Mouse (Mus musculus): ENCODE data around the gene Ern1. TPM values are rescaled to one million over a fixed set of nuclear protein-coding genes. Genes with fewer than 3 reads are reported as not detected.
"Not testable (repeated sequence)": the region's sequence is repeated elsewhere in the genome, so short reads cannot be mapped to it uniquely, and the experiment has no call there.

Gene Ern1
- total and polyA plus RNA-seq, 2 experiments from 2014 or later, result 3.0 to 11.6 TPM

DNA sequence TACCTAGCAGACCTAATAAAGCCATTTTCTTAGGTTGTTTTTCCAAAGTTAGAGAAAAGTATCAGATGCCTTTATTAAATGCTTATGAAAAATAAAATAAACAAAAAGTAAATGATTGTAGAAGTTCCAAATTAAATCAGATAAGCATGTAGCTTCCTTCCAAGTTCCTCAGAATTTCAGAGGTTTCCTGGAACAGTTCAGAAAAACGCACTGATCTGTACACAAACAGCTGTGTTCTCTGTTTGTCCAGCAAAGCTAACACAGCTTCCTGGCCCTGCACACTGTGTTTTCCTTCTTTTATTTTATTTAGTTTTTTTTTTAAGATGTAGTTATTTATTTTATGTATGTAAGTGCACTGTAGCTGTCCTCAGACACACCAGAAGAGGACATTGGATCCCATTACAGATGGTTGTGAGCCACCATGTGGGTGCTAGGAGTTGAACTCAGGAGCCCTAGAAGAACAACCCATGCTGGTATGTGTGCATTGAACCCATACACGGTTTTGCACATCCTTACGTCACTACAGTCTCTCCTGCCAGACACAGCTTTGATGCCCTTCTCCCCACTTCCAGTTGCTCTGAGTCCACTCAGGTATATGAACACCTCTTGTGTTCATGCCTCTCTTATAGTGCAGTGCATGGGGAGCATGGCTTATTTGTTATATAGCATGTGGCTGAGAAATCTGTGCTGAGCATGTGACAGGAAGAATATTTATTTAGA, 74.9 kb downstream of the Ern1 start:
- no peak for ATAC-seq

DNA sequence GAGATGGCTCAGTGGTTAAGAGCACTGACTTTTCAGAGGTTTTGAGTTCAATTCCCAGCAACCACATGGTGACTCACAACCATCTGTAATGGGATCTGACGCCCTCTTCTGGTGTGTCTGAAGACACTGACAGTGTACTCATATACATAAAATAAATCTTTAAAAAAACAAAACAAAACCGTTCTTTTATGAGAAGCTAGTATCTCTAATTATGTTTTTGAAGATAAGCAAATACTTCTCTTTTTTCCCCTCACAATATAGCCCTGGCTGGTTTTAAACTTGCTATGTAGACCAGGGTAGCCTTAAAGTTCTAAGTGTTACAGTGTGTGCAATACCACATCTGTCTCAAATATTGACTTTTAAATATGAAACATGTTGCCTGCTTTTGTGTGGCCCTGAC, 76.5 kb downstream of the Ern1 start:
- Histone ChIP-seq H3K9me3 (ENCODE audit: low read length) (no peaks in the 10 kb centered on the region), H3K4me3 (ENCODE audit: low read length) (no peak overlapping the region), H3K4me2 (ENCODE audit: low read depth, low read length) (no peak overlapping the region), H3K4me1 (ENCODE audit: insufficient read depth, low read length) (no peaks in the 10 kb centered on the region), H3K36me3 (ENCODE audit: insufficient read depth, low read length) (peaks cover 18% of the 10 kb centered on the region), H3K27ac (no peak overlapping the region), H3K27me3 (ENCODE audit: insufficient read depth, low read length) (no peaks in the 10 kb centered on the region), H3K9ac (replicated peaks; ENCODE audit: low read length) (no peak overlapping the region)
- 84% methylated on average over 2 of the region's 2 CpGs for WGBS
- TF ChIP-seq CTCF (IDR thresholded peaks at IDR 0.05; ENCODE audit: low read depth), result no peak
- ATAC-seq, result no peak
- DNase-seq (ENCODE audit: low spot score), result no peak

More for the DNA sequence above, 74.9 kb downstream of the Ern1 start:
- Histone ChIP-seq H3K27me3 (ENCODE audit: insufficient read depth, low read length) (no peaks in the 10 kb centered on the region), H3K9ac (replicated peaks; ENCODE audit: low read length) (no peak overlapping the region), H3K4me1 (ENCODE audit: insufficient read depth, low read length) (no peaks in the 10 kb centered on the region), H3K9me3 (ENCODE audit: low read length) (no peaks in the 10 kb centered on the region), H3K4me2 (ENCODE audit: low read depth, low read length) (no peak overlapping the region), H3K4me3 (ENCODE audit: low read length) (no peak overlapping the region), H3K36me3 (ENCODE audit: insufficient read depth, low read length) (peaks cover 11% of the 10 kb centered on the region; the same call in 1 of the 2 replicates), H3K27ac (no peak overlapping the region)
- WGBS, result 87% methylated on average over 3 of the region's 3 CpGs
- TF ChIP-seq CTCF (IDR thresholded peaks at IDR 0.05; ENCODE audit: low read depth), result no peak
- DNase-seq (ENCODE audit: low spot score), result no peak

DNA sequence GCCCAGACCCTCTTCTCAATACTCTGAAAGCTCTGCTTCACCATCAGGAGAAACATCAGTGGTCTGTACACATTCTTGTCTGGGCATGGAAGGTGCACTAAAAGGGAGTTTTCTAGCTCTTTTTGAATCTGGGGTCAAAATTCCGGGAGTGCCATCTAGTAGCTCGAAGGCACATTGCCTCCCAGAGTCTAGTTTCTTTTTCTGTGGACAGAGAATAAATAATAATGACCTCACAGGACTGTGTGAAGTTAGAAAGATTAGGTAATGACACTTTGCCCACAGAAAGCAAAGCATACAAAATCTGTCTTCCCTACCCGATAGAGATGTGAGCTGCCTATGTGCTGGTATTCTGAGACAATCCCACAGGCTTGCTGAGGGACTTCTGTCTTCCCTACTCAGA, 77.1 kb downstream of the Ern1 start:
- TF ChIP-seq CTCF (IDR thresholded peaks at IDR 0.05; ENCODE audit: low read depth), result no peak
- Histone ChIP-seq H3K9me3 (ENCODE audit: low read length) (no peaks in the 10 kb centered on the region), H3K27me3 (ENCODE audit: insufficient read depth, low read length) (no peaks in the 10 kb centered on the region), H3K4me1 (ENCODE audit: insufficient read depth, low read length) (no peaks in the 10 kb centered on the region), H3K4me3 (ENCODE audit: low read length) (no peak overlapping the region), H3K27ac (no peak overlapping the region), H3K36me3 (ENCODE audit: insufficient read depth, low read length) (peaks cover 18% of the 10 kb centered on the region), H3K9ac (replicated peaks; ENCODE audit: low read length) (no peak overlapping the region), H3K4me2 (ENCODE audit: low read depth, low read length) (no peak overlapping the region)
- ATAC-seq (no peak), DNase-seq (ENCODE audit: low spot score) (no peak)
- WGBS, result 87% methylated on average over 3 of the region's 3 CpGs

DNA sequence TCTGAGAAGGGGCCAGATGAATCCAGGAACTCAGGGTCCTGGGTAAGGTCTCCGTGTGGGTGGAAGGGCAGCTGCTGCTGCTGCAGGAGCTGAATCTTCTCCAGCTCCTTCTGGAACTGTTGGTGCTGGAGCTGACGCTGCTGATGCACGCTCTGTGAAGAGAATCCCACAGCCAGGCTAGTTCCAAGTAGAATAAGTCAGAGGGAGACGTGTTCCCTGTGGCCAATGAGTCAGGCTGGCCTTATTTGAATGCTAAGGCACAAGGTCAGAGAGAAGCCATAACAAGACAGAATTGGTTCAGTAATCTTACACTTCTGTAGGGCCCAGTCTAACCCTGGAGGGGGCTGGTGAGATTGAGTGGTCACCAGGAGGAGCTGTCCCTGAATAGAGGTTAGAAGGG, 77.6 kb downstream of the Ern1 start:
- WGBS, result 74% methylated on average over 4 of the region's 4 CpGs
- H3K27me3 ChIP-seq (ENCODE audit: insufficient read depth, low read length), result no peaks in the 10 kb centered on the region
- DNase-seq (ENCODE audit: low spot score) (no peak), ATAC-seq (no peak)
- no peak overlapping the region for H3K9ac ChIP-seq (replicated peaks; ENCODE audit: low read length)
- H3K4me3 ChIP-seq (ENCODE audit: low read length), result no peak overlapping the region
- H3K4me2 ChIP-seq (ENCODE audit: low read depth, low read length), result no peak overlapping the region
- H3K36me3 ChIP-seq (ENCODE audit: insufficient read depth, low read length), result peaks cover 18% of the 10 kb centered on the region
- no peaks in the 10 kb centered on the region for H3K9me3 ChIP-seq (ENCODE audit: low read length)
- TF ChIP-seq CTCF (IDR thresholded peaks at IDR 0.05; ENCODE audit: low read depth), result no peak
- H3K4me1 ChIP-seq (ENCODE audit: insufficient read depth, low read length), result no peaks in the 10 kb centered on the region
- H3K27ac ChIP-seq, result no peak overlapping the region

DNA sequence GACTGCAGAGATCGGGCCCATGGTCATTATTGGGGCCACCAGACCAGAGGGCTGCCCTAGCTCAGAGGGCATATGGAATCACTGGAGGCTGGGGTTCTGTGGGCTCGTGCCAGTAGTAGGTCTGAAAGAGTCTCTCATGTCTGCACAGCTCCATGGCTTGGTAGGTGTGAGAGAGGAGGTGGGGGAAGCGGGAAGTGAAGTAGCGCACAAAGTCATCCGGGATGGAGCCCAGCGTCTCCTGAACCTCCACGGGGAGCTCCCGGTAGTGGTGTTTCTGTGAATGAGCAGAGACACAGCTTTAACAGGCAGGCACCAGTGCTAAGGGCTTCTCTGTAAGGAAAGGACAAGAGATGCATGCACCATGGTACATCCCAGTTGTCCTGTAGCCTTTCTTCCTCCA, 89.2 kb downstream of the Ern1 start:
- no peak overlapping the region for H3K27ac ChIP-seq
- no peak overlapping the region for H3K4me3 ChIP-seq (ENCODE audit: low read length)
- 95% methylated on average over 8 of the region's 8 CpGs for WGBS
- peaks cover 38% of the 10 kb centered on the region for H3K36me3 ChIP-seq (ENCODE audit: insufficient read depth, low read length)
- no peak overlapping the region for H3K4me2 ChIP-seq (ENCODE audit: low read depth, low read length)
- no peaks in the 10 kb centered on the region for H3K9me3 ChIP-seq (ENCODE audit: low read length)
- no peak for TF ChIP-seq CTCF (IDR thresholded peaks at IDR 0.05; ENCODE audit: low read depth)
- ATAC-seq (no peak), DNase-seq (ENCODE audit: low spot score) (no peak)
- no peaks in the 10 kb centered on the region for H3K27me3 ChIP-seq (ENCODE audit: insufficient read depth, low read length)
- H3K4me1 ChIP-seq (ENCODE audit: insufficient read depth, low read length), result no peaks in the 10 kb centered on the region
- no peak overlapping the region for H3K9ac ChIP-seq (replicated peaks; ENCODE audit: low read length)

DNA sequence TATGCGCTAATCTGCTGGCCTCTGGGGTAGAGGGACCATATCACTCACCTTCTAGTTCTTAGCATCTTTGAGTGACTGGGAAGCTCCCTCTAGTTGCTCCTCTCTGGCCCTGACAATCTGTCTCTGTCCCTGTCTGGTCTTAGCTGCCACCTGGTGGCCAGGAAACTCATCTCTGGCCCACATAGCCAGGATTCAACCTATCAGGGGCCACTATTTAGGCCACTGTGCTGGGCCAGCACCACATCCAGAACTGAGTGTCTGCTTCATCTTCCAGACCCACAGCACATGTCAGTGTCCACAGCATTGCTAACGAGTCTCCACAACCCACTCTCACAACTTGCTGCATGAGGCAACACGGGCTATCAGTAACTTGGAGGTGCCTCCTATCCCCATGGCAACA, 90.0 kb downstream of the Ern1 start:
- Histone ChIP-seq H3K9ac (replicated peaks; ENCODE audit: low read length) (no peak overlapping the region), H3K36me3 (ENCODE audit: insufficient read depth, low read length) (peaks cover 30% of the 10 kb centered on the region), H3K4me1 (ENCODE audit: insufficient read depth, low read length) (no peaks in the 10 kb centered on the region), H3K4me3 (ENCODE audit: low read length) (no peak overlapping the region), H3K27ac (no peak overlapping the region), H3K9me3 (ENCODE audit: low read length) (no peaks in the 10 kb centered on the region), H3K27me3 (ENCODE audit: insufficient read depth, low read length) (no peaks in the 10 kb centered on the region), H3K4me2 (ENCODE audit: low read depth, low read length) (no peak overlapping the region)
- peak; percentile 66 for TF ChIP-seq CTCF (IDR thresholded peaks at IDR 0.05; ENCODE audit: low read depth)
- DNase-seq (ENCODE audit: low spot score) (peak; percentile 20), ATAC-seq (no peak)
- 81% methylated on average over 3 of the region's 3 CpGs for WGBS

DNA sequence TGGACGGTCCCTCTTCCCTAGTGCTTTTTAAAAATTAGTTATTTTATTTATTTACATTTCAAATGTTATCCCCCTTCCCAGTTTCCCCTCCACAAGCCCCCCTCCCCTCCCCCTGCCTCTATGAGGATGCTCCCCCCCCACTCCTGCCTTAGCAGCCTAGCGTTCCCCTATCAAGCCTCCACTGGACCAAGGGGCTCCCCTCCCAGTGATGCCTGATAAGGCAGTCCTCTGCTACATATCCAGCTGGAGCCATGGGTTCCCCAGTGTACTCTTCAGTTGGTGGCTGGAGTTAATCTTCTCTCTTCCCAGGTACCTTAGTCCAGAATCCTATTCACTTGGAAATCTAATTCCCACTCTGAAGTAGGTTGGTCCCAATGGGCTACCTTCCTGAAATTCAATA, 93.6 kb downstream of the Ern1 start:
- H3K4me3 ChIP-seq (ENCODE audit: low read length); DNase-seq (ENCODE audit: low spot score); H3K9me3 ChIP-seq (ENCODE audit: low read length); H3K27me3 ChIP-seq (ENCODE audit: insufficient read depth, low read length); H3K27ac ChIP-seq; H3K4me2 ChIP-seq (ENCODE audit: low read depth, low read length); H3K9ac ChIP-seq (replicated peaks; ENCODE audit: low read length); ATAC-seq; H3K4me1 ChIP-seq (ENCODE audit: insufficient read depth, low read length): not testable (repeated sequence)
- 79% methylated on average over 2 of the region's 2 CpGs for WGBS
- peaks cover 14% of the 10 kb centered on the region; the same call in 1 of the 2 replicates for H3K36me3 ChIP-seq (ENCODE audit: insufficient read depth, low read length)
